Mouse (Mus musculus): ENCODE measurements around the gene Pde8b. TPM values are rescaled to one million over a fixed set of nuclear protein-coding genes. Genes with fewer than 3 reads are reported as not detected.

The Pde8b gene
- polyA plus RNA-seq, 1 experiment from 2014 or later, result 3.5 TPM

GRCm38 (mm10) chr13:95091546-95092445 is 158.3 kb downstream of the Pde8b start:
- H3K4me3 ChIP-seq, result no peak overlapping the region
- H3K9ac ChIP-seq (replicated peaks), result no peak overlapping the region
- no peaks in the 10 kb centered on the region for H3K27me3 ChIP-seq
- no peaks in the 10 kb centered on the region for H3K36me3 ChIP-seq
- WGBS, result 89% methylated on average over 14 of the region's 14 CpGs
- H3K27ac ChIP-seq (replicated peaks), result no peak overlapping the region
- H3K9me3 ChIP-seq, result no peaks in the 10 kb centered on the region
- no peak overlapping the region for H3K4me2 ChIP-seq (replicated peaks)
- H3K4me1 ChIP-seq, result peaks cover 3% of the 10 kb centered on the region; the same call in 1 of the 2 replicates
- no peak for ATAC-seq (ENCODE audit: low FRiP score, low read depth)

- H3K27me3 ChIP-seq, result no peaks in the 10 kb centered on the region
- H3K9me3 ChIP-seq, result no peaks in the 10 kb centered on the region
- no peak overlapping the region for H3K9ac ChIP-seq (replicated peaks)
- no peaks in the 10 kb centered on the region for H3K4me1 ChIP-seq
- H3K36me3 ChIP-seq, result no peaks in the 10 kb centered on the region
- 87% methylated on average over 8 of the region's 8 CpGs for WGBS
- no peak for ATAC-seq (ENCODE audit: low FRiP score, low read depth)
- H3K27ac ChIP-seq (replicated peaks), result no peak overlapping the region
- no peak overlapping the region for H3K4me3 ChIP-seq
- no peak overlapping the region for H3K4me2 ChIP-seq (replicated peaks)
These were observed 162.8 kb downstream of the Pde8b start for GRCm38 (mm10) chr13:95087358-95087787.

GRCm38 (mm10) chr13:95086033-95086432 is 164.1 kb downstream of the Pde8b start:
- H3K4me1 ChIP-seq, result no peaks in the 10 kb centered on the region
- no peaks in the 10 kb centered on the region for H3K36me3 ChIP-seq
- H3K27me3 ChIP-seq, result no peaks in the 10 kb centered on the region
- WGBS, result 89% methylated on average over 5 of the region's 5 CpGs
- no peak overlapping the region for H3K9ac ChIP-seq (replicated peaks)
- H3K27ac ChIP-seq (replicated peaks), result no peak overlapping the region
- ATAC-seq (ENCODE audit: low FRiP score, low read depth), result no peak
- H3K4me3 ChIP-seq, result no peak overlapping the region
- no peak overlapping the region for H3K4me2 ChIP-seq (replicated peaks)
- no peaks in the 10 kb centered on the region for H3K9me3 ChIP-seq

- H3K9me3 ChIP-seq, result no peaks in the 10 kb centered on the region
- no peaks in the 10 kb centered on the region for H3K36me3 ChIP-seq
- WGBS, result 92% methylated on average over 3 of the region's 3 CpGs
- H3K9ac ChIP-seq (replicated peaks), result no peak overlapping the region
- no peak overlapping the region for H3K4me3 ChIP-seq
- H3K4me1 ChIP-seq, result no peaks in the 10 kb centered on the region
- H3K27ac ChIP-seq (replicated peaks), result no peak overlapping the region
- no peaks in the 10 kb centered on the region for H3K27me3 ChIP-seq
- no peak overlapping the region for H3K4me2 ChIP-seq (replicated peaks)
- no peak for ATAC-seq (ENCODE audit: low FRiP score, low read depth)
These were observed 167.5 kb downstream of the Pde8b start for GRCm38 (mm10) chr13:95082611-95083010.

- 87% methylated on average over 7 of the region's 7 CpGs for WGBS
- no peaks in the 10 kb centered on the region for H3K4me1 ChIP-seq
- no peaks in the 10 kb centered on the region for H3K36me3 ChIP-seq
These were observed 169.1 kb downstream of the Pde8b start for GRCm38 (mm10) chr13:95081082-95081481.

GRCm38 (mm10) chr13:95078492-95078891 is 171.6 kb downstream of the Pde8b start:
- Histone ChIP-seq H3K4me1 (0 out of 2 replicates have a peak, but pooled peaks cover 1% of the 10 kb centered on the region), H3K27me3 (no peaks in the 10 kb centered on the region), H3K27ac (replicated peaks) (no peak overlapping the region), H3K4me2 (replicated peaks) (no peak overlapping the region), H3K4me3 (no peak overlapping the region), H3K9ac (replicated peaks) (no peak overlapping the region), H3K9me3 (no peaks in the 10 kb centered on the region), H3K36me3 (no peaks in the 10 kb centered on the region)
- no peak for ATAC-seq (ENCODE audit: low FRiP score, low read depth)
- WGBS, result 62% methylated on average over 6 of the region's 6 CpGs

More at GRCm38 (mm10) chr13:95081082-95081481, 169.1 kb downstream of the Pde8b start:
- Histone ChIP-seq H3K4me2 (replicated peaks) (no peak overlapping the region), H3K27me3 (no peaks in the 10 kb centered on the region), H3K9ac (replicated peaks) (no peak overlapping the region), H3K9me3 (no peaks in the 10 kb centered on the region), H3K4me3 (no peak overlapping the region), H3K27ac (replicated peaks) (no peak overlapping the region)
- no peak for ATAC-seq (ENCODE audit: low FRiP score, low read depth)

GRCm38 (mm10) chr13:95077688-95078087 is 172.4 kb downstream of the Pde8b start:
- ATAC-seq (ENCODE audit: low FRiP score, low read depth), result no peak
- H3K4me2 ChIP-seq (replicated peaks), result no peak overlapping the region
- H3K4me3 ChIP-seq, result no peak overlapping the region
- 75% methylated on average over 3 of the region's 3 CpGs for WGBS
- no peak overlapping the region for H3K27ac ChIP-seq (replicated peaks)
- H3K9ac ChIP-seq (replicated peaks), result no peak overlapping the region
- H3K36me3 ChIP-seq, result no peaks in the 10 kb centered on the region
- no peaks in the 10 kb centered on the region for H3K27me3 ChIP-seq
- H3K9me3 ChIP-seq, result no peaks in the 10 kb centered on the region
- 0 out of 2 replicates have a peak, but pooled peaks cover 3% of the 10 kb centered on the region for H3K4me1 ChIP-seq

GRCm38 (mm10) chr13:95076142-95076541 is 174.0 kb downstream of the Pde8b start:
- 69% methylated on average over 2 of the region's 2 CpGs for WGBS
- no peak for ATAC-seq (ENCODE audit: low FRiP score, low read depth)
- H3K27ac ChIP-seq (replicated peaks), result no peak overlapping the region
- H3K4me1 ChIP-seq, result 0 out of 2 replicates have a peak, but pooled peaks cover 3% of the 10 kb centered on the region
- no peaks in the 10 kb centered on the region for H3K36me3 ChIP-seq
- H3K9ac ChIP-seq (replicated peaks), result no peak overlapping the region
- H3K4me3 ChIP-seq, result no peak overlapping the region
- no peaks in the 10 kb centered on the region for H3K27me3 ChIP-seq
- H3K4me2 ChIP-seq (replicated peaks), result no peak overlapping the region
- no peaks in the 10 kb centered on the region for H3K9me3 ChIP-seq

- no peaks in the 10 kb centered on the region for H3K27me3 ChIP-seq
- no peak for ATAC-seq (ENCODE audit: low FRiP score, low read depth)
- no peak overlapping the region for H3K9ac ChIP-seq (replicated peaks)
- WGBS, result 75% methylated on average over 8 of the region's 8 CpGs
- H3K27ac ChIP-seq (replicated peaks), result no peak overlapping the region
- H3K4me1 ChIP-seq, result 0 out of 2 replicates have a peak, but pooled peaks cover 3% of the 10 kb centered on the region
- no peak overlapping the region for H3K4me2 ChIP-seq (replicated peaks)
- H3K4me3 ChIP-seq, result no peak overlapping the region
- no peaks in the 10 kb centered on the region for H3K9me3 ChIP-seq
- no peaks in the 10 kb centered on the region for H3K36me3 ChIP-seq
These were observed 176.5 kb downstream of the Pde8b start for GRCm38 (mm10) chr13:95073445-95074172.

- Histone ChIP-seq H3K9me3 (no peaks in the 10 kb centered on the region), H3K27ac (replicated peaks) (no peak overlapping the region), H3K9ac (replicated peaks) (no peak overlapping the region), H3K36me3 (no peaks in the 10 kb centered on the region), H3K4me2 (replicated peaks) (no peak overlapping the region), H3K27me3 (no peaks in the 10 kb centered on the region), H3K4me3 (no peak overlapping the region), H3K4me1 (0 out of 2 replicates have a peak, but pooled peaks cover 3% of the 10 kb centered on the region)
- no peak for ATAC-seq (ENCODE audit: low FRiP score, low read depth)
These were observed 179.9 kb downstream of the Pde8b start for GRCm38 (mm10) chr13:95070268-95070667.

- Histone ChIP-seq H3K4me3 (no peak overlapping the region), H3K36me3 (no peaks in the 10 kb centered on the region), H3K9ac (replicated peaks) (no peak overlapping the region), H3K4me2 (replicated peaks) (no peak overlapping the region), H3K27ac (replicated peaks) (no peak overlapping the region), H3K27me3 (no peaks in the 10 kb centered on the region), H3K4me1 (peaks cover 3% of the 10 kb centered on the region), H3K9me3 (no peaks in the 10 kb centered on the region)
- WGBS, result 70% methylated on average over 6 of the region's 6 CpGs
- ATAC-seq (ENCODE audit: low FRiP score, low read depth), result no peak
These were observed 182.3 kb downstream of the Pde8b start for GRCm38 (mm10) chr13:95067854-95068253.

GRCm38 (mm10) chr13:95063390-95064017 is 186.6 kb downstream of the Pde8b start:
- Histone ChIP-seq H3K27ac (replicated peaks) (no peak overlapping the region), H3K4me3 (no peak overlapping the region), H3K4me2 (replicated peaks) (no peak overlapping the region), H3K9ac (replicated peaks) (no peak overlapping the region), H3K4me1 (peaks cover 3% of the 10 kb centered on the region), H3K27me3 (no peaks in the 10 kb centered on the region), H3K36me3 (no peaks in the 10 kb centered on the region), H3K9me3 (no peaks in the 10 kb centered on the region)
- 63% methylated on average over 4 of the region's 4 CpGs for WGBS
- ATAC-seq (ENCODE audit: low FRiP score, low read depth), result no peak

Data from midbrain, embryonic 12.5 days (tissue).